Mouse (Mus musculus) heart, adult 2 months (tissue): ENCODE data around the gene Rnf150.

Experiments
- CTCF ChIP-seq: fragments of 200-600 bp; IDR thresholded peaks from 2 replicates; pipeline ENCODE4 v1.8.1; 2022; ENCODE audit warnings: antibody characterized with exemption, mild to moderate bottlenecking, moderate library complexity
- EP300 ChIP-seq: fragments of 200-500 bp; IDR thresholded peaks from 2 replicates; pipeline ENCODE4 v1.6.1; 2011; ENCODE audit warnings: low read depth, low read length, control low read depth; ENCODE audit not compliant: insufficient read depth
- POLR2A ChIP-seq: fragments of 200-500 bp; IDR thresholded peaks from 2 replicates; pipeline ENCODE4 v1.6.1; 2011; ENCODE audit warnings: mild to moderate bottlenecking, low read depth, low read length, control low read depth; ENCODE audit not compliant: insufficient read depth

DNA sequence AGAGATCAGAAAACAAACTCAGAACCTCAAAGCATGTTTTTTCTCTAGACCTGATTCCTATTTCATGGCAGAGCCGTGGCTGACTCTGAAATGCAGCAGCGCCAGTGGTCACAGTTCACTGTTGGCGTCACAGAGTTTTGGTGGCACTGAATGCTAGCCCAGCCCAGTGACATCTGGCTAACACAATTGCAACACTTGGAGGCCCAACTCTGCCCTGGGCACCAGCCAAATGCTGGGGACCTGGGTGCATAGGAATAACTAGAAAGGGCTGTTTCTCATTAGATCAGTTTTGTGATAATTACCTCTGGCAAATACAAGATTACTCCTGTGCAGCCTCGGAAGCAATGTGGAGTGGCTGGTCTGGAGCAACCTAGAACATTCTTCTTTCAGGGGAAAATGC, 31.9 kb downstream of the Rnf150 start:
- TF ChIP-seq POLR2A (no peak), CTCF (no peak), EP300 (no peak)
